Mouse (Mus musculus) gastrocnemius, adult 8-10 months (tissue): ENCODE data around the gene Sirt6. TPM values are rescaled to one million over a fixed set of nuclear protein-coding genes. Genes with fewer than 3 reads are reported as not detected.
A peak's percentile ranks its signal among the peaks of the same experiment; 100 is the strongest.

Source experiments
- DNase-seq, 2 experiments: peaks; one replicate each; pipeline ENCODE4 v3.0.0; 2022; ENCODE audit warnings: low spot score in 2 of 2
- total RNA-seq, 4 experiments: library from RNA; stranded (reverse); gene quantifications; 2 replicates each; pipeline ENCODE4 v1.2.4; 2022

Sirt6 gene
- total RNA-seq, 4 experiments from 2014 or later, result 3.1 to 5.4 (median 4.8) TPM

- DNase-seq, result no peak
Measured at GRCm38 (mm10) chr10:81595599-81595998, 32.0 kb downstream of the Sirt6 start.

- no peak for DNase-seq
Measured at GRCm38 (mm10) chr10:81593935-81594334, 33.7 kb downstream of the Sirt6 start.

GRCm38 (mm10) chr10:81593223-81593622, 34.4 kb downstream of the Sirt6 start:
- DNase-seq, result no peak

- no peak for DNase-seq
Measured at GRCm38 (mm10) chr10:81592631-81593030, 35.0 kb downstream of the Sirt6 start.

- no peak for DNase-seq
Measured at GRCm38 (mm10) chr10:81591846-81592245, 35.8 kb downstream of the Sirt6 start.

GRCm38 (mm10) chr10:81588739-81589138, 38.9 kb downstream of the Sirt6 start:
- DNase-seq, result no peak

GRCm38 (mm10) chr10:81583347-81583746, 44.2 kb downstream of the Sirt6 start:
- DNase-seq, result no peak

GRCm38 (mm10) chr10:81580441-81581070, 47.0 kb downstream of the Sirt6 start:
- no peak for DNase-seq

- DNase-seq, result no peak
Measured at GRCm38 (mm10) chr10:81579967-81580366, 47.6 kb downstream of the Sirt6 start.

GRCm38 (mm10) chr10:81575695-81576094, 51.9 kb downstream of the Sirt6 start:
- DNase-seq, result no peak

- DNase-seq, result no peak
Measured at GRCm38 (mm10) chr10:81575208-81575631, 52.4 kb downstream of the Sirt6 start.

- DNase-seq, result no peak
Measured at GRCm38 (mm10) chr10:81574081-81575056, 53.2 kb downstream of the Sirt6 start, which contains the start of gene Tle2. TSS of gene Tle2 (plus strand) at chr10:81574561.

- DNase-seq, result peak; percentile 43 to 73
Measured at GRCm38 (mm10) chr10:81572975-81573374, 54.6 kb downstream of the Sirt6 start.

GRCm38 (mm10) chr10:81572133-81572671, 55.4 kb downstream of the Sirt6 start:
- no peak for DNase-seq

Other genes starting within 250 kb of the Sirt6 start
- gene Fzr1, start 249.3 kb downstream of the Sirt6 start, total RNA-seq, result 10 to 100 TPM; 14.8 to 18.5 (median 16.6) TPM
- gene Dohh, start 243.4 kb downstream of the Sirt6 start, total RNA-seq, result 10 to 100 TPM; 46.5 to 50.1 (median 47.4) TPM
- 1 to 10 TPM in 2 of 4 experiments, under 1 TPM in 2; 0.59 to 1.8 (median 1.1) TPM for gene Gm48551, start 243.3 kb downstream of the Sirt6 start, total RNA-seq
- 1 to 10 TPM in 2 of 4 experiments, under 1 TPM in 1, not detected in 1; 0.43 to 1.1 (median 1.1) TPM for gene Gm48552, start 238.8 kb downstream of the Sirt6 start, total RNA-seq
- not detected for gene Smim24, start 234.7 kb downstream of the Sirt6 start, total RNA-seq
- 100 to 1,000 TPM; 223 to 267 (median 235) TPM for gene Nfic, start 172.2 kb downstream of the Sirt6 start, total RNA-seq
- gene Celf5, start 145.1 kb downstream of the Sirt6 start, total RNA-seq, result under 1 TPM in 2 of 4 experiments, not detected in 2; 0.05 to 0.31 TPM
- 10 to 100 TPM; 41.6 to 49.3 (median 43.1) TPM for gene Ncln, start 131.4 kb downstream of the Sirt6 start, total RNA-seq
- 1 to 10 TPM in 1 of 4 experiments, under 1 TPM in 3; 0.27 to 1.0 (median 0.59) TPM for gene S1pr4, start 127.7 kb downstream of the Sirt6 start, total RNA-seq
- gene Gna15, start 103.6 kb downstream of the Sirt6 start, total RNA-seq, result under 1 TPM; 0.19 to 0.80 (median 0.24) TPM
- 10 to 100 TPM; 26.2 to 30.7 (median 28.4) TPM for gene Gna11, start 82.6 kb downstream of the Sirt6 start, total RNA-seq
- 100 to 1,000 TPM; 851 to 988 (median 920) TPM for gene Aes, start 68.3 kb downstream of the Sirt6 start, total RNA-seq
- gene Tle2, start 53.2 kb downstream of the Sirt6 start, total RNA-seq, result 1 to 10 TPM; 3.1 to 4.3 (median 4.0) TPM
- 1 to 10 TPM; 4.1 to 6.9 (median 5.3) TPM for gene Tle6, start 26.7 kb downstream of the Sirt6 start, total RNA-seq
- gene BC025920, start 21.5 kb downstream of the Sirt6 start, total RNA-seq, result 1 to 10 TPM; 2.8 to 3.8 (median 3.0) TPM
- 10 to 100 TPM in 1 of 4 experiments, 1 to 10 TPM in 3; 8.1 to 11.8 (median 9.1) TPM for gene Ankrd24, start 743 bp upstream of the Sirt6 start, total RNA-seq
- gene Gm10778, start 21.3 kb upstream of the Sirt6 start, total RNA-seq, result 1 to 10 TPM; 1.3 to 2.1 (median 1.5) TPM
- gene Zfp433, start 77.0 kb upstream of the Sirt6 start, total RNA-seq, result 1 to 10 TPM; 4.1 to 5.2 (median 4.8) TPM
- under 1 TPM; 0.41 to 0.76 (median 0.54) TPM for gene Gm3055, start 143.4 kb upstream of the Sirt6 start, total RNA-seq
- gene Gm4767, start 184.4 kb upstream of the Sirt6 start, total RNA-seq, result 1 to 10 TPM in 2 of 4 experiments, under 1 TPM in 2; 0.46 to 2.2 (median 1.4) TPM
- gene Gm32687, start 236.1 kb upstream of the Sirt6 start, total RNA-seq, result 1 to 10 TPM; 1.1 to 2.7 (median 1.9) TPM